Comparison of ENCODE assay signal across 18 mouse cellular contexts in genomic region chr17:86327958-86328357, GRCm38 (mm10).
"Had no signal": no experiment of that assay in that cellular context is flagged by ENCODE, and none has a peak within 500 bp of the region (broad histone marks: within the 10 kb centered on the region; RNA-seq: fewer than 3 reads in every experiment).

No protein-coding gene starts in this region.

- ATAC-seq: midbrain, embryonic 13.5 days had no signal

- H3K27me3 ChIP-seq: midbrain, embryonic 13.5 days; midbrain, embryonic 15.5 days; neural tube, embryonic 13.5 days; neural tube, embryonic 15.5 days had no signal

- H3K9me3 ChIP-seq: midbrain, embryonic 13.5 days; midbrain, embryonic 15.5 days; neural tube, embryonic 13.5 days; neural tube, embryonic 15.5 days had no signal

- H3K4me2 ChIP-seq: lung, embryonic 14.5 days; midbrain, embryonic 11.5 days; midbrain, embryonic 13.5 days; midbrain, embryonic 15.5 days; neural tube, embryonic 13.5 days; neural tube, embryonic 15.5 days had no signal

- H3K9ac ChIP-seq: lung, embryonic 14.5 days; midbrain, embryonic 13.5 days; midbrain, embryonic 15.5 days; neural tube, embryonic 13.5 days; neural tube, embryonic 15.5 days had no signal

- H3K4me3 ChIP-seq: midbrain, embryonic 13.5 days; midbrain, embryonic 15.5 days; myocyte; neural tube, embryonic 13.5 days; neural tube, embryonic 15.5 days had no signal

- DNase-seq: lung, adult 18-20 months; lung, postnatal 10 days; lung, postnatal 4 days; retina, postnatal 1 day; right cerebral cortex, adult 18-20 months; right cerebral cortex, postnatal 25 days; right cerebral cortex, postnatal 4 days; spleen, adult 18-20 months; thymus, adult 18-20 months; thymus, postnatal 14 days; thymus, postnatal 36 days had no signal

- H3K36me3 ChIP-seq: midbrain, embryonic 13.5 days; midbrain, embryonic 15.5 days; neural tube, embryonic 13.5 days; neural tube, embryonic 15.5 days had no signal

- H3K27ac ChIP-seq: midbrain, embryonic 13.5 days; midbrain, embryonic 15.5 days; neural tube, embryonic 15.5 days had no signal
